Mouse (Mus musculus) gastrocnemius, postnatal 14 days (tissue): ENCODE results near the gene Mtln. TPM values are rescaled to one million over a fixed set of nuclear protein-coding genes. Genes with fewer than 3 reads are reported as not detected.
A peak's percentile ranks its signal among the peaks of the same experiment; 100 is the strongest.

Experiments used
- DNase-seq: peaks from one replicate; pipeline ENCODE4 v3.0.0; 2021; ENCODE audit warnings: mixed read lengths
- intact Hi-C: fragments of 180-260 bp; cut with DNase I; formaldehyde crosslinking; loops from one replicate; pipeline ENCODE4 v1.15.1; 2025; ENCODE audit warnings: low total_unique reads
- long read RNA-seq, 2 experiments: library from polyadenylated mRNA; stranded (forward); transcript quantifications; one replicate each; pipeline ENCODE4 v2.0.0; 2021
- total RNA-seq, 2 experiments: library from RNA; stranded (reverse); gene quantifications; 2 replicates each; pipeline ENCODE4 v1.2.3; 2021

Mtln gene
- total RNA-seq, result 10 to 100 TPM; 77.4 to 77.8 TPM
- long read RNA-seq, experiment 1, transcript Mtln-201 (2 exons, 800 nt), result major isoform, 87 of 87 reads
- long read RNA-seq, experiment 1, partial matches to known transcripts, result 0 of 87 reads
- long read RNA-seq, experiment 1, other reads (novel, unspliced or antisense), result 0 of 87 reads
- long read RNA-seq, experiment 2, transcript Mtln-201 (2 exons, 800 nt), result major isoform, 115 of 116 reads
- long read RNA-seq, experiment 2, partial matches to known transcripts, result 1 of 116 reads
- long read RNA-seq, experiment 2, other reads (novel, unspliced or antisense), result 0 of 116 reads

- peak; percentile 87 for DNase-seq
- intact Hi-C loops, result no loop called here
Measured at GRCm38 (mm10) chr2:127791919-127792603, at the start of gene Mtln. Gene Mtln (minus strand): TSS chr2:127792488.

- intact Hi-C loops, result loop anchor here (10.0 kb wide), 1 partner anchor 227 kb away; no protein-coding TSS in a partner anchor
- DNase-seq, result no peak
Measured at GRCm38 (mm10) chr2:127841402-127841801, 49.1 kb upstream of the Mtln start.

- DNase-seq, result no peak
- intact Hi-C loops, result no loop called here
Measured at GRCm38 (mm10) chr2:127839425-127839824, 47.1 kb upstream of the Mtln start.

GRCm38 (mm10) chr2:127838576-127838975 is 46.3 kb upstream of the Mtln start, which contains the start of gene Acoxl:
Gene Acoxl (plus strand): TSS chr2:127838876.
- DNase-seq, result no peak
- intact Hi-C loops, result no loop called here

DNA sequence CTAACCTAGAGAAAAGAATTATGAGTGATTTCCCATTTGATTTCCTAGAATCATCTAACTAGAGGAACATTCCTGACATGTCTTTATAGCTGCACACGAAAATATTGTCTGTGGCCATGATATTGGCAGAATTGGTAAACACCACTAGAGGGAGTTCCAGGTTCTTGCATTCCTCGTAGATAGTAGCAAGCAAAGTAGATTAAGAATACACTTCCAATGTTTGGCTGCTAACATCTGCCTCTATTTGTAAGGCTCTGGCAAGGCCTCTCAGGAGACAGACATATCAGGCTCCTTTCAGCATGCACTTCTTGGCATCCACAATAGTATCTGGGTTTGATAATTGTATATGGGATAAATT is 40.5 kb upstream of the Mtln start:
- no peak for DNase-seq
- intact Hi-C loops, result no loop called here

DNA sequence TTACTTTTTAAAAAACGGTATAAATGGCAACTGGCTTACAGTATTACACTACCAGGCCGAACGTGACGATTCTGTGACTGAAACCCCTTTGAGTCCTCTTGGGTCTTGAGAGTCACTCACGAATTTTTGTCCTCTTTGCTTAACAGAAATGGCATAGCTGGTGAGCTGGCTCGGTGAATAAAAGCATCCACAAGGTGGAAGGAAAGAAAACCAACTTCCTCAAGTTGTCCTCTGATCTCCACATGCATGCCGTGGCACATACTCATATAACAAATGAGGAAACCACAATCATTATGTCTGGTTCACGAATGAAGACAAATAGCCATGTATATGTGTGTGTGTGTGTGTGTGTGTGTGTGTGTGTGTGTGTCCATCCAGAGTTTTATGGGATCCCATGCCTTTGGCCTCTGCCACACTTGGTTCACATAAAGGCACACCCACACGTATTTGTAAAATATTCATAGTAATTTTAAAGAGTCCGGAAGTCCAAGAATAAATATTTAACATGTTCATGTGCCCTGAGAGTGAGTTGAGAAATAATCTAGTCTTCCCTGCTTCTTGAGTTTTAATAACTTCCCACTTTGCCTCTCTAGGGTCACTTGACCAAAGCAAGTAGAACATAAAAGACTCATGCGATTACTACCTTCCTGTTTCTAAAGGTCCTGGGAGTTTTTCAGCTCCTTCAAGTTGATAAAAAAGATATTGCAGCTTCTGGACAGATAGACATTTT is 40.0 kb upstream of the Mtln start:
- intact Hi-C loops, result no loop called here
- DNase-seq, result no peak

- DNase-seq, result peak; percentile 96
- intact Hi-C loops, result no loop called here
Measured at GRCm38 (mm10) chr2:127831401-127832102, 39.3 kb upstream of the Mtln start, which contains the start of gene Bub1. Gene Bub1 (minus strand): TSS chr2:127831865.

DNA sequence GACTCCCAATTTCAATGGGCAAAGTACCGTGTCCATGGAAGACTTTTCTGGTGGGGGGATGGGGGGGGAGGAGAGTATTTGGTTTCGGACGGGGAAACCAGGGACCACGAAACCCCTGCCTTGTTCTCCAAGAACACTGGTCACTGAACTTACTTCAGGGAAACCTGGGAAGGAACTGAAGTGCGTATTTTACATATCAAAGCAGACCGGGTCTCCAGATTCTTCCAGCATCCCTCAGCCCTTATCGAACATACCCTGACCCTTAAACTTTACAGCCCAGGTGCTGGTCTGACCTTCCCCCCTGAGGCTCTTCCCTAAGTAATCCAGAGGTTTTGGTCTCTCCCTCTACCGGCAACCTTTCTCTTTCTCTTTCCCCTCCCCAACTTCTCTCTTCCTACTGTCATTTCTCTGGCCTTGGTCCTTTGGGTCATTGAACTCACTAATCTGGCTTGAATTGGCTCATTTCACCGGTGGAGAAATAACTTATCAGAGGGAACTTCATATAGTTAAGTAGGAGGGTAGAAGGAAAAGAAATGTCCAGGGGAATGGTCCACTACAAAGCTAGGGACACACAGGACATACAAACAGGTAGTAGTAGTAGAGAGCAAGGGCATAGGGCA is 2.5 kb downstream of the Mtln start:
- no peak for DNase-seq
- intact Hi-C loops, result no loop called here

- no peak for DNase-seq
- intact Hi-C loops, result no loop called here
Measured at GRCm38 (mm10) chr2:127789138-127789537, 3.1 kb downstream of the Mtln start.

- peak; percentile 88 for DNase-seq
- intact Hi-C loops, result no loop called here
Measured at GRCm38 (mm10) chr2:127788440-127789116, 3.7 kb downstream of the Mtln start, which contains the start of gene Nphp1. Gene Nphp1 (minus strand): TSS chr2:127788897.

DNA sequence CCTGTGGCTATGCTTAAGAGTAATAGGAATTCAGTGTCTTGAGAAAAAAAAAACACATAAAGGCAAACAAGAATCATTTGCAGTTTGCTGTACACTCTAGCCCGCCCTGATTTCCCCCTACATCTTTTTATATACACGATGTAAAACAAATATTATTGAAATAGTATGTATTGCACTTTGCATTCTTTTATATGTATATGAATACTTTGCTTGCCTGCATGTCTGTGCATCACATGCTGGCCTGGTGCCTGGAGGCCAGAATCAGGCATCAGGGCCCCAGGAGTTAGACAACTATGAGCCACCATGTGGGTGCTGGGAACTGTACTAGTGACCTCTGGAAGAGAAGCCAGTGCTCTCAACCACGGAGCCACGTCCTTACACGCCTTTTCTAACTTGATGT is 5.1 kb downstream of the Mtln start:
- DNase-seq, result no peak
- intact Hi-C loops, result no loop called here

DNA sequence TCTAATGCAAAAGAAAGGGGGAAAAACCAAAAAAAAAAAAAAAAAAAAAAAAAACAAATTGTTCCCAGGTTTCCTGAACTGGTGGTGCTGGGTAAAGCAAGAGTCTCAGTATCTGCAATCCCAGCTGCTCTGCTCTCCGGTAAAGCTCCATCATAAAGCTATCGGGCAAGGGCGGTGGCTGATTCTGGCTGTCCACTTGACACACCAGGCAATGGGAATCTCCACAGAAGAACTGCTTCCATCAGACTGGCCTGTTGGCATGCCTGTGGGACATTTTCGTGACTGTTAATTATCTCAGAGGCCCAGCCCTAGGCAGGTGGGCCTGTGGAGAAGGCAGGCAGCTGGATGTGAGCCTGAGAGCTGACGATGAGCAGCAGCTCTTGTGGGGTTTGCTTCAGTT is 13.8 kb downstream of the Mtln start:
- intact Hi-C loops, result no loop called here
- DNase-seq, result no peak

DNA sequence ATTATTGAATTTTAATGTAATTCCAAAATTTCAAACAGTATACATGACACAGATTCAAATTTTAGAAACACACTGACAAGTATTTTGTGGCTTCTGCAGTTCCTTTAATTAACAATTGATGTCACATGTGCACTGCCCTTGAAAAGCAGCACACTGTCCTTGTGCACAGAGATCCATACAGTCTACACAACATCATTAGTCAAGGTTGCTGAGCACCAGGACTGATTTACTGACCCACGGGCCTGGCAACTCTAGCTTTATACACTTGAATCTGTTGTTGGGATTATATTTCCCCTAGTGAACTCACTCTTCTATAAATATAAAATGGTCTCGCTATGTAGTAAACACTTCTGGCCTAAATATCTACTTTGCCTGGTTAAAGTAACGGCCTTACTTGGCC is 17.3 kb downstream of the Mtln start:
- intact Hi-C loops, result no loop called here
- DNase-seq, result no peak

- no peak for DNase-seq
- intact Hi-C loops, result no loop called here
Measured at GRCm38 (mm10) chr2:127774578-127774941, 17.7 kb downstream of the Mtln start.

- no peak for DNase-seq
- intact Hi-C loops, result no loop called here
Measured at GRCm38 (mm10) chr2:127773938-127774577, 18.2 kb downstream of the Mtln start.

DNA sequence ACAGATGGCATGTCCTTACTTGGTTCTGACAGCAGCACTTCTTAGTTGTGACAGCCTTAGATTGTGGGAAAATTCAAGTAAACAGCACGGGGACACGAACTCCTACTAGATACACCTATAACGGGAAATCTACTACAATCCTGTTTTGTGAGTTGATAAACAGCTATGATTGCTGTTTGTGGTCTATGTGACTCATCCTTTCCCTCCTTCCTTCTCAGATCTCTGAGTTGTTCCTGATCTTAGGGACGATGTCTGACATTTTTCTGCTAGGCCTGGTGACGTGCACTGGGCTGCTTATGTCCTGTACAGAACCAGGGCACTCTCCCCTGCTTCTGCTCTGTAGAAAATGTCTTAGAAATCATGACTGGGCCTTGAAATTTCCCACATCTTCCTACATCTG is 30.7 kb downstream of the Mtln start:
- intact Hi-C loops, result no loop called here
- DNase-seq, result no peak

GRCm38 (mm10) chr2:127760429-127761000 is 31.8 kb downstream of the Mtln start:
- intact Hi-C loops, result no loop called here

DNA sequence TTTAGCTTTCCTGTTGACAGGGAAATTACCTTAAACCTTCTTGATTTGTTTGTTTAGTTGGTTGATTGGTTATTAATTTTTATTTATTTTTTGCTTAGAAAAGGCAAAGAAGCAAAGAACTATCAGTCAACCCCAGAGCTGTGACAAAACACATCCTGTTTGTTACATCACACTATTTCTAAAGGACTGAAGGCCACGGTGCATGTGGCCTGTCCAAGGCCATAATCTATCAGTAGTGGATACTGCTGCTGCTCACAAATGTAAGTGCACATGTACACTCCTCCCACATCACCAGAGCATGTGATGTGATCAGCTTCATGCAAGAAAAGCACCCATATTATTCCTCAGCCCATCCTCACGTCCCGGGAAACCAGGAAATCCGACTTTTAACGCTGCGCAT is 32.3 kb downstream of the Mtln start:
- DNase-seq, result no peak
- intact Hi-C loops, result no loop called here

More at GRCm38 (mm10) chr2:127760429-127761000, 31.8 kb downstream of the Mtln start:
- no peak for DNase-seq
